In genomic region chr11:56377535-56377934, GRCm38 (mm10) we compare ENCODE assay signal across 34 mouse cellular contexts.
DNase-seq lines count a peak whose midpoint lies in the region; ATAC-seq lines count a peak whose summit lies in the region.
"Had no signal": no experiment of that assay in that cellular context is flagged by ENCODE, and none has a peak within 500 bp of the region (broad histone marks: within the 10 kb centered on the region; RNA-seq: fewer than 3 reads in every experiment).

No protein-coding gene starts in this region.

- no peaks in the 10 kb centered on the region for H3K27me3 ChIP-seq in midbrain, embryonic 14.5 days (ENCODE audit: control insufficient read depth, insufficient read depth, low read length)
- H3K27me3 ChIP-seq in midbrain, embryonic 15.5 days (replicated peaks): no peaks in the 10 kb centered on the region
- H3K27me3 ChIP-seq: forebrain, embryonic 13.5 days; hindbrain, embryonic 13.5 days; limb, embryonic 12.5 days; liver, embryonic 15.5 days; midbrain, embryonic 12.5 days; neural tube, embryonic 15.5 days; stomach, embryonic 15.5 days had no signal

- H3K4me3 ChIP-seq in midbrain, embryonic 14.5 days (replicated peaks; ENCODE audit: low read depth, low read length): no peak overlapping the region
- H3K4me3 ChIP-seq in midbrain, embryonic 15.5 days: no peak overlapping the region
- H3K4me3 ChIP-seq: forebrain, embryonic 13.5 days; gastrocnemius, adult 2 months; hindbrain, embryonic 13.5 days; limb, embryonic 12.5 days; liver, embryonic 15.5 days; midbrain, embryonic 12.5 days; neural tube, embryonic 15.5 days; stomach, embryonic 15.5 days had no signal

- no peak overlapping the region for H3K27ac ChIP-seq in midbrain, embryonic 14.5 days (replicated peaks; ENCODE audit: low read depth, low read length)
- no peak overlapping the region for H3K27ac ChIP-seq in midbrain, embryonic 15.5 days
- H3K27ac ChIP-seq: forebrain, embryonic 13.5 days; gastrocnemius, adult 2 months; hindbrain, embryonic 13.5 days; limb, embryonic 12.5 days; liver, embryonic 15.5 days; midbrain, embryonic 12.5 days; neural tube, embryonic 15.5 days; stomach, embryonic 15.5 days had no signal

- no peaks in the 10 kb centered on the region for H3K36me3 ChIP-seq in midbrain, embryonic 14.5 days (ENCODE audit: control insufficient read depth, insufficient read depth, low read length)
- H3K36me3 ChIP-seq in midbrain, embryonic 15.5 days (replicated peaks): no peaks in the 10 kb centered on the region
- H3K36me3 ChIP-seq: hindbrain, embryonic 13.5 days; limb, embryonic 12.5 days; liver, embryonic 15.5 days; midbrain, embryonic 12.5 days; neural tube, embryonic 15.5 days; stomach, embryonic 15.5 days had no signal

- H3K4me1 ChIP-seq in midbrain, embryonic 14.5 days (ENCODE audit: control insufficient read depth, insufficient read depth, low read length): no peaks in the 10 kb centered on the region
- no peaks in the 10 kb centered on the region for H3K4me1 ChIP-seq in midbrain, embryonic 15.5 days
- H3K4me1 ChIP-seq: forebrain, embryonic 13.5 days; hindbrain, embryonic 13.5 days; limb, embryonic 12.5 days; liver, embryonic 15.5 days; midbrain, embryonic 12.5 days; neural tube, embryonic 15.5 days; stomach, embryonic 15.5 days had no signal

- H3K4me2 ChIP-seq in midbrain, embryonic 14.5 days (ENCODE audit: low read length): no peak overlapping the region
- H3K4me2 ChIP-seq in midbrain, embryonic 15.5 days: no peak overlapping the region
- H3K4me2 ChIP-seq: forebrain, embryonic 13.5 days; heart, embryonic 11.5 days; hindbrain, embryonic 13.5 days; limb, embryonic 12.5 days; liver, embryonic 15.5 days; lung, embryonic 14.5 days; midbrain, embryonic 12.5 days; neural tube, embryonic 15.5 days; stomach, embryonic 15.5 days had no signal

- WGBS in midbrain, embryonic 14.5 days: 55% methylated on average over 5 of the region's 5 CpGs
- WGBS in midbrain, embryonic 15.5 days: 51% methylated on average over 5 of the region's 5 CpGs

- no peak for ATAC-seq in midbrain, embryonic 14.5 days (ENCODE audit: low FRiP score, low TSS enrichment)
- ATAC-seq in midbrain, embryonic 15.5 days (replicated peaks): no peak
- ATAC-seq: activated CD4-positive, CD25-positive, alpha-beta regulatory T cell, adult 4 months; forebrain, embryonic 13.5 days; intestine, embryonic 16.5 days had no signal

- no peak overlapping the region for H3K9ac ChIP-seq in midbrain, embryonic 14.5 days (replicated peaks; ENCODE audit: low read length)
- H3K9ac ChIP-seq in midbrain, embryonic 15.5 days: no peak overlapping the region
- H3K9ac ChIP-seq: forebrain, embryonic 13.5 days; hindbrain, embryonic 13.5 days; limb, embryonic 12.5 days; liver, embryonic 15.5 days; lung, embryonic 14.5 days; midbrain, embryonic 12.5 days; neural tube, embryonic 15.5 days; stomach, embryonic 15.5 days had no signal

- H3K9me3 ChIP-seq in midbrain, embryonic 14.5 days (ENCODE audit: control insufficient read depth, low read length): no peaks in the 10 kb centered on the region
- H3K9me3 ChIP-seq in midbrain, embryonic 15.5 days: no peaks in the 10 kb centered on the region
- H3K9me3 ChIP-seq: forebrain, embryonic 13.5 days; hindbrain, embryonic 13.5 days; limb, embryonic 12.5 days; liver, embryonic 15.5 days; midbrain, embryonic 12.5 days; neural tube, embryonic 15.5 days; stomach, embryonic 15.5 days had no signal

- peak; percentile 28 for DNase-seq in frontal cortex, postnatal 36 days (ENCODE audit: low spot score in 2 of 2)
- DNase-seq in frontal cortex, postnatal 10 days (ENCODE audit: low spot score in 2 of 2): no peak
- DNase-seq in midbrain, embryonic 14.5 days: peak; percentile 8
- DNase-seq in NIH3T3 (ENCODE audit: low read depth): peak; percentile 41
- DNase-seq in retina, embryonic 14.5 days (ENCODE audit: low spot score): peak; percentile 2
- DNase-seq in thymus, postnatal 4 days: no peak
- DNase-seq: adrenal gland, adult 2 months; adrenal gland, postnatal 36 days; B cell, adult 2 months; cerebellum, adult 8-10 months; cerebellum, postnatal 25 days; gastrocnemius, adult 2 months; gastrocnemius, postnatal 36 days; heart, adult 18-20 months; heart, postnatal 36 days; kidney, adult 9 months; kidney, postnatal 10 days; layer of hippocampus, postnatal 36 days; lung, embryonic 14.5 days; lung, postnatal 14 days; right cerebral cortex, postnatal 14 days; thymus, adult 18-20 months; thymus, postnatal 25 days had no signal

Comparison
In these comparisons a context has a peak if more than half of its experiments do, and no peak if none do; other contexts are left out.
1. DNase-seq: peak in frontal cortex, postnatal 36 days (2 of 2), midbrain, embryonic 14.5 days (single experiment), NIH3T3 (single experiment) and retina, embryonic 14.5 days (single experiment); none in frontal cortex, postnatal 10 days (0 of 2) and thymus, postnatal 4 days (single experiment).